Mouse (Mus musculus): ENCODE results near the gene Tcstv3.
A peak's percentile ranks its signal among the peaks of the same experiment; 100 is the strongest.
"Not testable (repeated sequence)": the region's sequence is repeated elsewhere in the genome, so short reads cannot be mapped to it uniquely, and the experiment has no call there.

Tcstv3 gene

DNA sequence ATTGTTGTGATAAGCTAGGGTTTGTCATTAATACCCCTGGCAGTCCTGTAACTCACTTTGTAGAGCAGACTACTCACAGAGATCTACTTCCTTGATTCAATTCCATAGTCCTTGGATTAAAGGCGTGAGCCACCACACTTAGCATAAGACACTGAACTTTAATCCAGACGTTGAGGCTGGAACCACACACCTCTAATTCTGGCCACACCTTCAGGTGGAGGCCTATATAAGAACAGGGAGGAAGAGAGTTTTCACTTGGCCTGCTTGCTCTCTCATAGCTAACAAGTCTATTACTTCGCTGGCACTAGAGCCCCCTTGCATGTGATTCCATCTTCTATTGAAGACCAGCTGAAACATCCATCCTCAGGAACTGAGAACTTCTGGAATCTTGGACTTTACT lies at the start of gene Tcstv3:
TSS of gene Tcstv3 (plus strand) at position 301 of the 400 bp plus-strand sequence.
- not testable (repeated sequence) for DNase-seq (ENCODE audit: low read depth)

DNA sequence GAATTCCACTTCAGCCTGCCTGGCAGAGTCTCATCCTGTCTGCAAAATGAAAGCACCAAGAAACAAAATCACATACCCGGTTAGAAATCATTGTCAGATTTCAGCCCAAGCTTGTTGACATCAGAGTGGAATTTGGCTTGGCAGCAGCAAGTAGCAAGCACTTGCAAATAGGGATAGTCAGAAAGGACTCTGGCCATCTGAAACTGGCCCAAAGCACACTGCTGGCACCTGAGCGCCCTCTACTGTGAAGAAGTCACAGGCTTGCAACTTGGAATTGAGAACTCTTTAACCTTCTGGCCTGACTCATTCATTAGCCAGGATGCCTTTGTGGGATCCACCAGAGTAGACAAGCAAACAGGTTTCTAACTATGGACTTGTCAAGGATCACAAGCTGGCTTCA lies 38.8 kb upstream of the Tcstv3 start:
- DNase-seq (ENCODE audit: low read depth) = not testable (repeated sequence)

DNA sequence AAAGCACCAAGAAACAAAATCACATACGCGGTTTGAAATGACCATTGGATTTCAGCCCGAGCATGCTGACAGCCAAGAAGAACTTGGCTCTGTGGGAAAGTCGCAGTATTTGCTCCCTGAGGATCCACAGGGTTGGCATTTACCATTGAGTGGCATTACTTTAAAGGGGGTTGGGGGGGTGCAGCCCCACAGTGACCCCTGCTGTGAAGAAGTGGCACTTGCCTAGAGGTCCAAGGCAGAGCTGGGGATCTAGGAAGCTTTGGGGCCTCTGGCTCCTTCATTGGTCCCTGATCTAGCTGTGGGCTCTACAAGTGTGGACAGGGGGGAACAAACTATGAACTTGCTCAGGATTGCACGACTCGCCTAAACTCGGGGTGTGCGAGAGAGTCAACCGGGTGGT lies 37.9 kb upstream of the Tcstv3 start:
- no peak for DNase-seq (ENCODE audit: low read depth)

DNA sequence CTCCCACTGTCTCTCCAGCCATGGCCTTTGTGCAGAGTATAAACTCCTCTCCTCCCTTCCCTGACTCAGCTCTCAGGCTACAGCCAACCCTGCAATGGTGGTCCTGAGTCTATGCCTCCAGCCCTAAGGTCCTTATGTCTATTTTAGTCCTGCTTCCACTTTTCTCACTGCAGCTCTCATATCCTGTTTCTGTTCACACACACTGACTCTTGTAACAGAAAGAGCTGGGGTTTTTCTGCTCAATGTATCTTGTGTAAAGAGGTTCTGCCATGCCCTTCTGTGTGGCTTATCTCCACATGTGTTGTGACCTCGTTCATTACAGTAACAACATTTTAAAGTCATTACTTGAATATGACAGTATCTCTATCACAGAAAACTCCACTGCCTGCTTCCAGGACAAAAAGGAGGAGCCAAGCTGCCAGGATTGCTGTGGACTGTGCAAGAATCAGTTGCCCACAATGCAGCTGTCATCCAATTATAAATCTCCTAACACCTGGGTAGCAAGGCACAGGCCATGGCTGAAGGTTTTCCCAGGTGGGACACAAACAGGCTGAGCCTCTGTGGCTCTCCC lies 17.3 kb upstream of the Tcstv3 start:
- DNase-seq (ENCODE audit: low read depth) = peak; percentile 43

DNA sequence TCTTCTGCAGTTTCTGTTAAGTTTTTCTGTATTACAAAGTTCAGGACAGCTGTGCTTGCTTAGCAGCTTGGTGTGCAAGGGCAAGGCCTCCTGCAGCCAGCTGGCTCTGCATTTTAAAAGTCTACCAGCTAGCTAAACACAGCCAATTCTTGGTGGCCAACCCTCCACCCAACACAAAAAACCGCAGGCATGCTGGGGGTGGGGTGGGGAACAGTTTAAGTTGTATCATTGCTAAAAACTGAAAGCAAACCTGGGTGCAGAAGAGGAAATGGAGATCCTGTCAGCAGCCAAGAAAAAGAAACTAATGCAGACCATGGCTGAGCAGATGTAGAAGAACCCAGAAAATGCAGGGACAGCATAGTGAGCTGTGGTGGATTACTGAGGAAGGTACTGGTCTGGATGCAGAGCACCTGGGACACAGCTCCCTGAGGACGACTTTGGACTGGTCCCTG lies 16.7 kb upstream of the Tcstv3 start, which contains the start of gene BC147527:
TSS of gene BC147527 (plus strand) at position 402 of the 452 bp plus-strand sequence.
- DNase-seq (ENCODE audit: low read depth) = peak; percentile 76

DNA sequence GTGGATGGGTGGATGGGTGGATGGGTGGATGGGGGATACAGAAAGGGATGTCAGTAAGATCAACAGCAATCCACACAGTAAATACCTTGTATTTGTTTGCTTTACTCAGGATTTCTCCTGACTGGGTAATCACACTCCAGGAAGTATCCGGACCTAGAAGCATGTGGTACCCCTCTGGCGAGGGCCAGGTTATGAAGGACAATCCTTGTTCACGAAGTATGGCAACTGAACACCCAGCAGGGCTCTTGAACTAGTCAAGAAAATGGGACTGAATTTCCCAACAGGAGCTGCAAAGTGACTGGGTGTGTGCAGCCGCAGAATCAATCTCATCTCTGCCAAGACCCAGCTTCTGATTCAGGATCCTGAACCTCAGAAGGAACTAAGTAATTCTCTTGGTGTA lies 15.8 kb upstream of the Tcstv3 start:
- no peak for DNase-seq (ENCODE audit: low read depth)

DNA sequence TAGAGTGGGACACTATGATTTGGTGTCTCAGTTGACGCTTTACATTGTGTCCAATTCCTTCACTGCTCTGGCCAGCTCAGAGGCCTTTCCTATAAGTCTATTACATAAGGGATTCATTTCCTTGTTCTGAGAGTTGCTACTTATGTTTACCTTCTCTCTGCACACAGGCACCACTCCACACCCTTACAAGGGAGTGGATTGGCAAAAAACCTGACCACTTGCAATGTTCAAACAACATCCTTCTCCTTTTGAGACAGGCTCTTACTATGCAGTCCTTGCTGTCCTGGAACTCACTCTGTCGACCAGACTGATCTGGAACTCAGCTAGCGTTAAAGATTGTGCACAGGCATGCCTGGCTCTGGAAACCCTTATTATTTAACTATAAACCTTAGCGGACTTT lies 5.9 kb upstream of the Tcstv3 start:
- DNase-seq (ENCODE audit: low read depth) = no peak

DNA sequence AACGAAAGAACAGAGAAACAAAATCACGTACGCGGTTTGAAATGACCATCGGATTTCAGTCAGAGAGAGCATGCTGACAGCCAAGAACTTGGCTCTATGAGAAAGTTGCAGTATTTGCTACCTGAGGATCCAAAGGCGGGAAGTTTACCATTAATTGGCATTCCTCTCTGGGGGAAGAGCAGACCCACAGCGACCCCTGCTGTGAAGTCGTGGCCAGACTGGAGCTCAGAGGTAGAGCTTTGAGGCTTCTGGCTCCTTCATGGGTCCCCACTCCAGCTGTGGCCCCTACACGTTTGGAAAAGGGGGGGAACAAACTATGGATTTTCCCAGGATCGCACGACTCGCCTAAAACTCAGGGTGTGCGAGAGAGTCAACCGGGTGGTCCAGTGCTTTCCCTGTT lies 3.1 kb upstream of the Tcstv3 start:
- peak; percentile 71 for DNase-seq (ENCODE audit: low read depth)

DNA sequence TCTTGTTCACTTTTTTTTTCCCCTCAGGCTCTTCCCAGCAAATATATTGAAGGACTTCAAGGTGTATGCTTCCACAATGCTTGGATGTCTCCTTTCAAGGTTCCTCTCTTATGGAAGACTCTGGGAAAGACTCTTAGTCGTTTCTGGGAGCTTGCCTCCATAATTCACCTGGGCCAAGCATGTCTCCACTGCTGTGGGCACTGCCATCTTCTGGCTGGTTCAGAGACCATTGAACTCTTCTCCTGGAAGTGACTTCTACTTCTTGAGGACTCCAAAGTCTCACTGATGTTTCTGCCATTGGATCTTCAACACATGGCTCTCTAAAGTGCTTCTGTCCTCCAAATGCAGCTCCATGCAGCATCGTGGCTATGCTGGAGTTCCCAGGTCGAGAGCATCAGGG lies 3.5 kb downstream of the Tcstv3 start:
- no peak for DNase-seq (ENCODE audit: low read depth)

DNA sequence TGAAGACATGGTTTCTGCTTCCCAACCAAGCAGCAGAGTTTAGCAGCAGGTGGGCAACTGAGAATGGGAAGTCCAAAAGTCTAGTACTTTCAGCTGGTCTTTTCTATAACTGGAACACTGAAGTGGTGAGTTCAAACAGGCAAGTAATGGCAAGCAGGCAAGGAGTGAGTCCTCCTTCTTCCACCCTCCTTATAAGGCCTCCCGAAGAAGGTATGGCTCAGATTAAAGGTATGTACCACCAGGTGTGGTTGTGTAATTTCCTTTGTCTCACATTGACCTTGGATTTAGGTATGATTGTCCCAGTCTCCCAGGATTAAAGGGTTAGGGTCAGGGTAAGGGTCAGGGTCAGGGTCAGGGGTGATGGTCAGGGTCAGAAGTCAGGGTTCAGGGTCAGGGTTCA lies 4.0 kb downstream of the Tcstv3 start:
- peak; percentile 19 for DNase-seq (ENCODE audit: low read depth)

All from naive thymus-derived CD4-positive, alpha-beta T cell, adult 2 months (primary cell).